Mouse (Mus musculus) splenic B cell, adult 2 months (primary cell): ENCODE measurements around the gene Meig1.
"Not testable (repeated sequence)": the region's sequence is repeated elsewhere in the genome, so short reads cannot be mapped to it uniquely, and the experiment has no call there.

ENCODE experiments used
- DNase-seq: peaks from one replicate; pipeline ENCODE4 v3.0.0-alpha.2; 2011; ENCODE audit warnings: low read depth, low spot score
- H3K27me3 ChIP-seq: 2 replicates; pipeline ENCODE4 v1.6.1; 2012; ENCODE audit warnings: mild to moderate bottlenecking, low read length, moderate library complexity, mixed read lengths; ENCODE audit not compliant: control insufficient read depth, poor library complexity, insufficient read depth, severe bottlenecking
- H3K36me3 ChIP-seq: 2 replicates; pipeline ENCODE4 v1.6.1; 2012; ENCODE audit warnings: mild to moderate bottlenecking, low read length, moderate library complexity, mixed read lengths; ENCODE audit not compliant: control insufficient read depth, poor library complexity, insufficient read depth, severe bottlenecking

Meig1 gene

GRCm38 (mm10) chr2:3407756-3408155, 14.7 kb downstream of the Meig1 start:
- Histone ChIP-seq H3K27me3 (no peaks in the 10 kb centered on the region), H3K36me3 (no peaks in the 10 kb centered on the region)
- no peak for DNase-seq

DNA sequence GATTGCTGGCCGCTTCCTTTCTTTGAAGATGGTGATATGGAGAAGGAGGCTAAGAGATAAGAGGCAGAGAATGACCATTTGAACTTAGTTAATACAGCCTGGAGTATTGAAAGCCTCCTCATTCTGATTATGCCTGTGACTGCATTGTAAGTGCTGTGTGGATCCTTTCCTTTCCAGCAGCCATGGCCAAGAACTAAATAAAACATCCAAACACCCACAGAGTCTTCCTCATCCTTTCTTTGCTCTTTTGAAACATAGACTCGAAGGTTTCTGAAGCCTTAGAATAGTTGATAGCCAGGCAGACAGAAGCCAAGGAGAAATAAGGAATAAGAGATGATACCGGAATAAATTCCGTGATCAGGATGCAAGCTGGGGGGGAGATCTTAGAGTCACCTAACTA, 16.5 kb downstream of the Meig1 start:
- Histone ChIP-seq H3K27me3 (no peaks in the 10 kb centered on the region), H3K36me3 (no peaks in the 10 kb centered on the region)
- DNase-seq, result no peak

GRCm38 (mm10) chr2:3397110-3397509, 25.3 kb downstream of the Meig1 start, which contains the start of gene Olah:
Gene Olah (minus strand): TSS chr2:3397210.
- H3K27me3 ChIP-seq, H3K36me3 ChIP-seq, DNase-seq: not testable (repeated sequence)

- Histone ChIP-seq H3K36me3 (no peaks in the 10 kb centered on the region), H3K27me3 (no peaks in the 10 kb centered on the region)
- DNase-seq, result no peak
Measured at GRCm38 (mm10) chr2:3391945-3392344, 30.5 kb downstream of the Meig1 start.

DNA sequence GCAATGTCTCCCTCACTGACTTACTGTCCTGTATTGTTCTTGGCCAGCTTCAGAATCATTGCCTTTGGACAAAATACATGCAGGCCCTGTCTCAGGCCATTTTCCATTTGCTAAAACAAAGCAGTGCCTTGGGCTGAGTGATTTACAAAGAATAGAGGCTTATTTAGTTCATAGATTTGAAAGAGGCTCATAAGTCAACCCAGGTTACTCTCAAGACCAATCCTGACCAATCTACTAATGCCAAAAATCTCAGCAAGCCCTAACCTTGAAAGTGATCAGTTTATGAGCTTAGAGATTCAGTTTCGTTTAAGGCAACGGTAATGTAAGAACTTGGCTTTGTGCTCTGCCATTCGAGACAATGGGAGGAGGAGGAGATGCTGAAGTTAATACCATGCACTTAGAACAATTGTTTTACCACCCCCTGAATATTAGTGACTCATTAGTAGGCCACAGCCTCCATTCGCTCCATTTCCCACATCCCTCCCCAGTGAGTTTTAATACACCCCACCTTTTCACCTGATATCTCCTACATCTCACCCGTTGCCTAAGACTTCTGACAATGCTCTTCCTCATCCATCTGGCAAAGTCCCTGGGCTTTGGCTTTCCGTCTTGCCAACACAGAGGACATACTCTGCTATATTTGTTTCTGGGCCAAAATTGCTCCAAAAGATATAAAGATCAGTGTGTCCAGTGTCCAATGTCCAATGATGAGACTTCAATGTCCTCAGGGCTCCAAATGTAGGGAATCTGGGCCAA, 35.2 kb downstream of the Meig1 start:
- no peaks in the 10 kb centered on the region for H3K36me3 ChIP-seq
- no peak for DNase-seq
- H3K27me3 ChIP-seq, result no peaks in the 10 kb centered on the region

GRCm38 (mm10) chr2:3365127-3365526, 57.3 kb downstream of the Meig1 start:
- no peak for DNase-seq
- no peaks in the 10 kb centered on the region for H3K36me3 ChIP-seq
- H3K27me3 ChIP-seq, result no peaks in the 10 kb centered on the region

GRCm38 (mm10) chr2:3361067-3361466, 61.4 kb downstream of the Meig1 start:
- no peaks in the 10 kb centered on the region for H3K27me3 ChIP-seq
- H3K36me3 ChIP-seq, result no peaks in the 10 kb centered on the region
- DNase-seq, result no peak
